Mouse (Mus musculus): Measurements from ENCODE around the gene Cdca5. TPM values are rescaled to one million over a fixed set of nuclear protein-coding genes. Genes with fewer than 3 reads are reported as not detected.

The Cdca5 gene
- 22.5 and 26.6 TPM in 2 replicates for polyA plus RNA-seq (2012; rRNA removed)

GRCm38 (mm10) chr19:6084478-6085248 lies at the start of gene Cdca5, which contains the start of gene Zfpl1:
TSS of gene Cdca5 (plus strand) at chr19:6084983.
TSS of gene Zfpl1 (minus strand) at chr19:6084956.

GRCm38 (mm10) chr19:6046294-6047153 lies 38.3 kb upstream of the Cdca5 start, which contains the start of gene Syvn1:
TSS of gene Syvn1 (plus strand) at chr19:6046576.

GRCm38 (mm10) chr19:6057313-6058096 lies 27.3 kb upstream of the Cdca5 start, which contains the start of the genes Mrpl49 and Fau:
TSS of gene Mrpl49 (minus strand) at chr19:6057785.
TSS of gene Fau (plus strand) at chr19:6057844.

GRCm38 (mm10) chr19:6061021-6061533 lies 23.7 kb upstream of the Cdca5 start, which contains the start of gene Znhit2:
TSS of gene Znhit2 (plus strand) at chr19:6061192.

GRCm38 (mm10) chr19:6067724-6068415 lies 16.9 kb upstream of the Cdca5 start, which contains the start of gene Tm7sf2:
TSS of gene Tm7sf2 (minus strand) at chr19:6068373.

GRCm38 (mm10) chr19:6076564-6077393 lies 8.0 kb upstream of the Cdca5 start, which contains the start of gene Vps51:
TSS of gene Vps51 (minus strand) at chr19:6077231.

GRCm38 (mm10) chr19:6079983-6080480 lies 4.8 kb upstream of the Cdca5 start, which contains the start of gene Tmem262:
TSS of gene Tmem262 (plus strand) at chr19:6080033.

GRCm38 (mm10) chr19:6082156-6082555 lies 2.6 kb upstream of the Cdca5 start, which contains the start of gene Gm28374:
TSS of gene Gm28374 (minus strand) at chr19:6082256.

GRCm38 (mm10) chr19:6094119-6094518 lies 9.3 kb downstream of the Cdca5 start, which contains the start of gene AC131692.1:
TSS of gene AC131692.1 (plus strand) at chr19:6094419.

GRCm38 (mm10) chr19:6105586-6105985 lies 20.8 kb downstream of the Cdca5 start, which contains the start of gene Naaladl1:
TSS of gene Naaladl1 (plus strand) at chr19:6105782.

GRCm38 (mm10) chr19:6117986-6118676 lies 33.3 kb downstream of the Cdca5 start, which contains the start of gene Sac3d1:
TSS of gene Sac3d1 (minus strand) at chr19:6118650.

GRCm38 (mm10) chr19:6127760-6128341 lies 43.1 kb downstream of the Cdca5 start, which contains the start of gene Snx15:
TSS of gene Snx15 (minus strand) at chr19:6128304.

GRCm38 (mm10) chr19:6140678-6141393 lies 56.1 kb downstream of the Cdca5 start, which contains the start of gene Batf2:
TSS of gene Batf2 (plus strand) at chr19:6140983.

GRCm38 (mm10) chr19:6141394-6141749 lies 56.6 kb downstream of the Cdca5 start, which contains the start of gene Arl2:
TSS of gene Arl2 (minus strand) at chr19:6141548.

